24 mouse cellular contexts compared by ENCODE assay signal in genomic region chr14:117419561-117420218, GRCm38 (mm10).
DNase-seq lines count a peak whose midpoint lies in the region; ATAC-seq and TF ChIP-seq lines count a peak whose summit lies in the region.
"Had no signal": no experiment of that assay in that cellular context is flagged by ENCODE, and none has a peak within 500 bp of the region (broad histone marks: within the 10 kb centered on the region; RNA-seq: fewer than 3 reads in every experiment).

No protein-coding gene starts in this region.

- no peak for TF ChIP-seq POLR2A in thymus, adult 2 months (IDR thresholded peaks at IDR 0.05; ENCODE audit: control insufficient read depth, extremely low read depth, insufficient read depth, low read length, poor library complexity)

- H3K4me3 ChIP-seq in kidney, postnatal 0 days (replicated peaks; ENCODE audit: low read depth, low read length), result no peak overlapping the region
- no peak overlapping the region for H3K4me3 ChIP-seq in thymus, adult 2 months (ENCODE audit: control insufficient read depth, insufficient read depth, low read length)
- H3K4me3 ChIP-seq: erythroblast, embryonic 14.5 days; heart, adult 2 months; heart, embryonic 12.5 days had no signal

- WGBS in kidney, postnatal 0 days, result 11% methylated on average over 6 of the region's 6 CpGs
- 91% methylated on average over 6 of the region's 6 CpGs for WGBS in thymus, adult 2 months

- H3K9me3 ChIP-seq in kidney, postnatal 0 days (replicated peaks; ENCODE audit: low read length), result no peaks in the 10 kb centered on the region

- no peak for TF ChIP-seq CTCF in kidney, postnatal 0 days (IDR thresholded peaks at IDR 0.05; ENCODE audit: low read depth)
- TF ChIP-seq CTCF in thymus, adult 2 months (IDR thresholded peaks at IDR 0.05; ENCODE audit: borderline replicate concordance, control insufficient read depth, extremely low read depth, insufficient read depth, low read length, poor library complexity), result no peak

- no peak overlapping the region for H3K4me2 ChIP-seq in kidney, postnatal 0 days (ENCODE audit: low read length)
- H3K4me2 ChIP-seq: heart, embryonic 12.5 days; hindbrain, embryonic 14.5 days; midbrain, embryonic 11.5 days had no signal

- H3K27me3 ChIP-seq in kidney, postnatal 0 days (ENCODE audit: insufficient read depth, low read length), result no peaks in the 10 kb centered on the region
- H3K27me3 ChIP-seq in thymus, adult 2 months (ENCODE audit: control insufficient read depth, insufficient read depth, low read length), result no peaks in the 10 kb centered on the region
- H3K27me3 ChIP-seq: heart, embryonic 12.5 days had no signal

- peak; percentile 28 for DNase-seq in embryo, embryonic 11 days
- no peak for DNase-seq in embryo, embryonic 9.5 days (ENCODE audit: extremely low spot score)
- peak; percentile 88 for DNase-seq in kidney, postnatal 0 days (ENCODE audit: low spot score)
- no peak for DNase-seq in kidney, adult 11 months
- peak; percentile 61 for DNase-seq in Muller cell, postnatal 12 days (ENCODE audit: inconsistent ontology term)
- peak; percentile 48 for DNase-seq in mesoderm, embryonic 11.5 days (ENCODE audit: low read depth, low spot score)
- DNase-seq in thymus, adult 2 months, result no peak
- DNase-seq: cerebellum, adult 8-10 months; cerebellum, postnatal 25 days; forebrain, postnatal 0 days; heart, adult 2 months; heart, postnatal 4 days; kidney, adult 9 months; layer of hippocampus, adult 9-11 months; liver; lung, adult 2 months; lung, postnatal 14 days had no signal

- peaks cover 4% of the 10 kb centered on the region; the same call in 1 of the 2 replicates for H3K4me1 ChIP-seq in kidney, postnatal 0 days (replicated peaks; ENCODE audit: insufficient read depth, low read length)
- no peaks in the 10 kb centered on the region for H3K4me1 ChIP-seq in thymus, adult 2 months (replicated peaks; ENCODE audit: control insufficient read depth, insufficient read depth, low read length)
- H3K4me1 ChIP-seq: heart, embryonic 12.5 days had no signal

- H3K9ac ChIP-seq in kidney, postnatal 0 days (ENCODE audit: low read depth, low read length), result no peak overlapping the region
- H3K9ac ChIP-seq: forebrain, postnatal 0 days; heart, embryonic 12.5 days; hindbrain, embryonic 14.5 days; liver, embryonic 14.5 days had no signal

- no peak overlapping the region for H3K27ac ChIP-seq in kidney, postnatal 0 days
- no peak overlapping the region for H3K27ac ChIP-seq in thymus, adult 2 months (ENCODE audit: control insufficient read depth, insufficient read depth, low read length)
- H3K27ac ChIP-seq: heart, adult 2 months; hindbrain, embryonic 14.5 days; liver, embryonic 14.5 days had no signal

- ATAC-seq in kidney, postnatal 0 days (replicated peaks; ENCODE audit: low FRiP score, low read depth), result peak; percentile 54; the same call in 1 of the 2 replicates
- ATAC-seq: forebrain, postnatal 0 days; inflammation-experienced regulatory T-cells, adult 6 months; midbrain, embryonic 16.5 days had no signal

- no peaks in the 10 kb centered on the region for H3K36me3 ChIP-seq in kidney, postnatal 0 days (ENCODE audit: insufficient read depth, low read length)
- H3K36me3 ChIP-seq in thymus, adult 2 months (ENCODE audit: control insufficient read depth, insufficient read depth, low read length), result no peaks in the 10 kb centered on the region
- H3K36me3 ChIP-seq: heart, embryonic 12.5 days had no signal

Comparison
In these comparisons a context has a peak if more than half of its experiments do, and no peak if none do; other contexts are left out.
1. DNase-seq: peak in embryo, embryonic 11 days (single experiment), kidney, postnatal 0 days (single experiment), Muller cell, postnatal 12 days (single experiment) and mesoderm, embryonic 11.5 days (single experiment); none in embryo, embryonic 9.5 days (single experiment), kidney, adult 11 months (single experiment) and thymus, adult 2 months (single experiment).